Mouse (Mus musculus): ENCODE results near the gene Gm7534. TPM values are rescaled to one million over a fixed set of nuclear protein-coding genes. Genes with fewer than 3 reads are reported as not detected.
"Not testable (repeated sequence)": the region's sequence is repeated elsewhere in the genome, so short reads cannot be mapped to it uniquely, and the experiment has no call there.

Gene Gm7534
- total RNA-seq, 4 experiments from 2014 or later = not detected

GRCm38 (mm10) chr4:134203340-134203896, 614 bp upstream of the Gm7534 start:
- no peak for DNase-seq (ENCODE audit: low spot score in 2 of 2)

GRCm38 (mm10) chr4:134199371-134199770, 3.4 kb downstream of the Gm7534 start:
- no peak for DNase-seq (ENCODE audit: low spot score in 2 of 2)

- DNase-seq (ENCODE audit: low spot score in 2 of 2) = no peak
Observed at GRCm38 (mm10) chr4:134186268-134186667, 16.5 kb downstream of the Gm7534 start.

GRCm38 (mm10) chr4:134185569-134185968, 17.2 kb downstream of the Gm7534 start:
- DNase-seq (ENCODE audit: low spot score in 2 of 2) = no peak

DNA sequence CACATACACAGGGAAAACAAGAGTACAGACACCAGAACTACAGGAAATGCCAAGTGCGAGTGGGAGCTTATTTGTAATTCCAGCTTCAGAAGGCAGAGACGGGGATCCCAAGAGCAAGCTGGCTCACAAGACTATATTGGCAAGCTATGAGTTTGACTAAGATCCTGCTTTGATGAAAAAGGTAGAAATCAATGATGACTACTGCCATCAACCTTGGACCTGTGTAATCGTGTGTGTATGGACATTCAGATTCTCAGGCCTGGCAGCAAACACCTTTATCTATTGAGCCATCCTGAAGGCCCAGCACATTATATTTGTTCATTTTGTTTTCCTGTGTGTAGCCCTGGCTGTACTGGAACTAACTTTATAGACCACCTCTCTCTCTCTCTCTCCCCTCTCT, 19.1 kb downstream of the Gm7534 start:
- DNase-seq (ENCODE audit: low spot score in 2 of 2) = no peak

DNA sequence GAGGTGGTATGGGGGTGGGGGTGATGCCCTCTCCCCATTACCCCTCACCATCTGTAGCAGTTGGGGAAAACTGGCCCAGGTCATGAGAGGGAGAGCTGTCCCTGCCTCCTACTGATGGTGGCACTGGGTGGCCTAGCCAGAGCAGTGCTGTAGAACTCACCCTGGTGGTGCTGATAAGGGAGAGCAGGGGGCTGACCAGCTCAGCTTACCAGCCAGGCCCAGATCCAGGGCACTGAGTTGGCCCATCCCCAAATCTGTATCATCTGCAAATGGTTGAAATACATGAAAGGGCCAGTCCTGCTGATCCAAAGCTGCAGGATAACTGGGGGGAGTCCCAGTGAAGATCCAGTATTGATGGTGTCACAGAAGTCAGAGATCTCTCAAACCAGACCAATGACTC, 21.0 kb downstream of the Gm7534 start:
- no peak for DNase-seq (ENCODE audit: low spot score in 2 of 2)

- DNase-seq (ENCODE audit: low spot score in 2 of 2) = no peak
Observed at GRCm38 (mm10) chr4:134181112-134181511, 21.7 kb downstream of the Gm7534 start.

DNA sequence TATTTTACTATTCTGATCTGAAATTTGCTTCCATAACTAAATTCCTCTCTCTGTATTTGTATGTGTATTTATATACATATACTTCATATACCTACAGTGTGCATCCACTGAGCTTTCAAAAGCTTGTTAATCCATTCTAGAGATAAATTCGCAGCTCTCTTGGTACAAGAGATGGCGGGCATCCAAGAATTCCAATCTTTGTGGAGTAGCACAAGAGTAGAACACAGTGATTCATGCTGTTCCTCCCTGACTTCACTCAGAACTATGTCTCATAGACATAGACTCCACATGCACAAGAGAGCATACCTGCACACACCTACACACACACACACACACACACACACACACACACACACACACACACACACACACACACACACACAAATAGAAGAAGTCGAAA, 30.4 kb downstream of the Gm7534 start:
- DNase-seq (ENCODE audit: low spot score in 2 of 2) = no peak

GRCm38 (mm10) chr4:134166906-134167305, 35.9 kb downstream of the Gm7534 start:
- DNase-seq (ENCODE audit: low spot score in 2 of 2) = no peak

- DNase-seq (ENCODE audit: low spot score in 2 of 2) = no peak
Observed at GRCm38 (mm10) chr4:134165548-134166465, 37.0 kb downstream of the Gm7534 start.

DNA sequence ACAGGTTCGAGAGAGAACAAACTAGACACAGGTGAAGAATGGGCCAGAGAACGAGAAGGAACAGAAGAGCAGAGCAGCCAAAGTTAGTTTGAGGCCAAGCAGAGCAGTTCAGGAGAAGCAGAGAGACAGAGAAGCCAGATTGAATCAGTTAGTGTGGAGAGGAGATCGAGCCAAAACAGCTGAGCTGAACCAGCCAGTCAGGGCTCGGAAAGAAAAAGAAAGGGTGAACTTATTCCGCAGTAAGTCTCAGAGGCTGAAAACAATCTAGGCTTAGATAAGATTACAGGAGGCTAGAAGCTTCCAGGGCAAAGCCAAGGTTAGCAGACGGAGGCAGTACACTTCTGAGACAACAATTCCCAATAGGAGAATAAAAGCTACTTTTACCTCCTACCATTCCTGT, 37.8 kb downstream of the Gm7534 start:
- no peak for DNase-seq (ENCODE audit: low spot score in 2 of 2)

- DNase-seq (ENCODE audit: low spot score in 2 of 2) = no peak
Observed at GRCm38 (mm10) chr4:134164591-134164990, 38.2 kb downstream of the Gm7534 start.

- peak in 1 of 2 experiments; percentile 13 for DNase-seq (ENCODE audit: low spot score in 2 of 2)
Observed at GRCm38 (mm10) chr4:134160071-134160470, 42.7 kb downstream of the Gm7534 start.

GRCm38 (mm10) chr4:134158774-134159173, 44.0 kb downstream of the Gm7534 start:
- no peak for DNase-seq (ENCODE audit: low spot score in 2 of 2)

GRCm38 (mm10) chr4:134157558-134157957, 45.2 kb downstream of the Gm7534 start:
- no peak for DNase-seq (ENCODE audit: low spot score in 2 of 2)

DNA sequence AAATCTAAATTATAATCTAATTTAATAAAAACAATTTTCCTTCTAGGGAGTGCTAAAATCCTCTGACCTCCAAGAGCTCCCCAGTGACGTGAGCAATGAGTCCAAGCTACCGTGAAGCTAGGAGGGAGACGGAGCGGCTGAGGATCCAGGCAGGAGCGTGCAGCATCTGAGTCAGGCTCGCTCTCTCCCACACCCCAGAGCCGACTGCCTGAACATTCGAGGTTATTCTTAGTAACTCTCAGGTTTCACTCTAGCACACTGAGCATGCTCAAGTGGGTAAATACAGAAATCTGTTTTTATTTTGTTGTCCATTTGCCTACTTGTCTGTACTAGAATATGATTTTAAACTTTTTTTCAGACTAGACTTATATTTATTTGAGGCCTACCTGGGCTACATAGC, 46.1 kb downstream of the Gm7534 start:
- peak in 1 of 2 experiments; percentile 35 for DNase-seq (ENCODE audit: low spot score in 2 of 2)

DNA sequence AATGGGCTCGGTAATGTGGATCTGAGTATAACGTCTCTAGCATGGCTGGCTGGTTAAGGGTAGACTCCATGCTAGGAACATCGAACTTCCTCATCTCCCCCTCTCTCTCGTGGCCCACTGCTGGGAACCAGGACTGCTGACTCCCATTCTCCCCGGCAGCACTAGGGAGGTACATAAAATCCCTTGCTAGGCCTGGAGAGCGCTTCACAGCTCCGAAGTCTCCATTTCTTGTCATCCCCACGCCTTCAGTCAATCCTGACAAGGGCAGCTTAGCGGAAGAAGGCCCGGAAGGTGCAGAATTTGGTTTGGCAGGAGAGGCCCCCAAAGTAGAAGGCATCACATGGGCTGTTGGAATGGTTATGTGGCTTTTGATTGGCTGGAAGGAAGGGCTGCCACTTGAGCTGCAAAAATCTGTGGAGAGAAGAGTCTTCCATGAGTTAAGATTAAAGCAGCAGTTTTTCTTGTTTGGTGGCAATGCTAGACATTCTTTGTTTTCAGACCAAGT, 46.8 kb downstream of the Gm7534 start:
- DNase-seq (ENCODE audit: low spot score in 2 of 2) = no peak

GRCm38 (mm10) chr4:134155531-134155930, 47.3 kb downstream of the Gm7534 start:
- DNase-seq (ENCODE audit: low spot score in 2 of 2) = no peak

DNA sequence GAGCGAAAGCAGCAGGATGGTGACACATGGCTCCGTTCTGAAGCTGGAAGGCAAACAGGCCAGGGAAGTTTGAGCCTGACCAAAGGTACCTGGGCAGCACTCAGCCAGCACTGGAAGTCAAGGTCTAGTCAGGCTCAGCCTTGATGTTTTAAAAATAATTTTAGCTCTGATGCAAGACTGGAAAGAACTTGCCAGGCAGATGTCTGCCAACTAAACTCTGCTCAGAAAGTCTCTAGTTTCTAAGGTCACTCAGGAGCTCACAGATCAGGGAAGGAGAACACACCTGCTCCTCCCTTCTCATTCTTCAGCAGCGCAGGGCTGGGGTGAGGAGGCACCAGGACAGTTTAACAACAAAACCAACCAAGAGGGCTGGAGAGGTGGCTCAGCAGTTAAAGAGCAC, 48.5 kb downstream of the Gm7534 start:
- no peak for DNase-seq (ENCODE audit: low spot score in 2 of 2)

DNA sequence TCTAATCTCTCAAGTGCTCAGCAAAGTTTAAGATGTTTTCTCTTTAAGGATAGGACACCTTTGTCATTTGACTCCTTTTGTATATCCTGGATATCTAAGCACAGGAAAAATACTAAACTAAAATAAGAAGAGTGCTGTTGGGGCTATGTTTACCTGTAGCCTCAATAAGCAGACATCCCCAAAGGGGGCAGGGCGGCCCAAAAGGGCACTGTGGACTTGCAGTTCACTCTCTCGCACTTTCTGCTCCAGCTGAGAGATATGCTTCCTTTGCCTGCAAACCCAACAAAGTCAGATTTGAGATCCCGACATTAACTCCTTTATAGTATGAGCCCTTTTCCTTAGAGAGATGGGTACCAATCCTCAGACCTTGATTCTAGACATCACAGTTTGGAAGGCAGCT, 49.1 kb downstream of the Gm7534 start:
- DNase-seq (ENCODE audit: low spot score in 2 of 2) = no peak

- no peak for DNase-seq (ENCODE audit: low spot score in 2 of 2)
Observed at GRCm38 (mm10) chr4:134152112-134152511, 50.7 kb downstream of the Gm7534 start.

DNA sequence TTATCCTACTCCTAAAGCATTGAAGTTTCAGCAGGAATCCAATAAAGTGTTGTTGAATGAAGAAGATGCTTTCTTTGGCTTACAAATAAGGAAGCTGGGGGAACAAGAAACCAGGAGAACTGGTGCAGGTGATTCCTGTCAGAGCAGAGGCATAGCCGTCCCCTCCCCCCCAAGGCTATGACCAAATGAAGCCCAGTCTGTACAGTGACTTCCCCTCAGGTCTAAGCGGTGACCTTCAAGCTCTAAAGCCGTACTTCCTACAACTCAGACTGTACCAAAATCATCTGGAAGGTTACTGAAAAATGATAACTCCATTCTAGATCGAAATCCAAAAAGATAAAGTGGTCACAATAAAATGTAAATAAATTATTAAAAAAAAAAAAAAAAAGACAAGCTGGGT, 53.4 kb downstream of the Gm7534 start:
- DNase-seq (ENCODE audit: low spot score in 2 of 2) = no peak

DNA sequence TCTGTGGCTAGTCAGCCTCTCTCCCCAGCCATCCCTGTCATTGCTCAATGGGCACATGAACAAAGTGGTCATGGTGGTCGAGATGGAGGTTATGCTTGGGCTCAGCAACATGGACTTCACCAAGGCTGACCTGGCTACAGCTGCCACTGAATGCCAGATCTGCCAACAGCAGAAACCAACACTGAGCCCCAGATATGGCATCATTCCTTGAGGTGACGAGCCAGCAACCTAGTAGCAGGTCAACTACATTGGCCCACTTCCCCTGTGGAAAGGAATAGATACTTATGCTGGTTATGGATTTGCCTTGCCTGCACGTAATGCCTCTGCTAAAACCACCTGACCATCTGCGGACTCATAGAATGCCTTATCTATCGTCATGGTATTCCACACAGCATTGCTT, 58.5 kb downstream of the Gm7534 start:
- not testable (repeated sequence) for DNase-seq (ENCODE audit: low spot score in 2 of 2)
